Mouse (Mus musculus) brain, embryonic 14.5 days (tissue): Measurements from ENCODE around the gene Lmo4.

Experiments
- CTCF ChIP-seq: fragments of 200-500 bp; IDR thresholded peaks from 2 replicates; pipeline ENCODE4 v1.5.1; 2012; ENCODE audit warnings: inconsistent platforms, mild to moderate bottlenecking, moderate library complexity, borderline replicate concordance; ENCODE audit not compliant: insufficient read depth, insufficient read length; ENCODE audit errors: extremely low read depth
- POLR2A ChIP-seq: fragments of 200-500 bp; IDR thresholded peaks from 2 replicates; pipeline ENCODE4 v1.6.1; 2012; ENCODE audit warnings: mild to moderate bottlenecking, inconsistent platforms, borderline replicate concordance; ENCODE audit not compliant: poor library complexity, insufficient read depth, insufficient read length, severe bottlenecking; ENCODE audit errors: extremely low read depth

DNA sequence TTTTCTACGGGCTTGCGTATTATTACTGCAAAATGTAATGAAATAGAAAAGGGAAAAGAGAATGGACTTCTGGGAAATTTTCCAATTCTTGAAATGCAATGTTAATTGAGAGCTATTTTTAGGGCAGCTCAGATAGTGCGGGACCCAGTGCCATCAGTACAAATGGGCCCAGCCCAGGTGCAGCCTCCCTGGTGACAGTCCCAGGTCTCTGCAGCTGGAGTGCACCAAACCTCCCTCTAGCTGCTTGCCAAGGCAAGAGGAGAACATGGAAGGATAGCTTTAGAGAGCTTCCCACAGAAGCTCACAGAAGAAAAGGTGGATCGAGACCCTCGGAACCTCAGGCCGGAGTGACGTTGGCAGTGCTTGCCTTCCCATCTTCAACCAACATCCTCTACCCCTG is 62.1 kb downstream of the Lmo4 start:
- TF ChIP-seq CTCF (no peak), POLR2A (no peak)
